Mouse (Mus musculus): ENCODE measurements around the gene Dnaja2. TPM values are rescaled to one million over a fixed set of nuclear protein-coding genes. Genes with fewer than 3 reads are reported as not detected.

Dnaja2 gene
- polyA plus RNA-seq, 1 experiment from 2014 or later, result 101 TPM

GRCm38 (mm10) chr8:85597413-85598191 is 42.5 kb upstream of the Dnaja2 start:
- H3K4me2 ChIP-seq (replicated peaks; ENCODE audit: low read depth), result no peak overlapping the region; the same call in 1 of the 2 replicates
- H3K27ac ChIP-seq (ENCODE audit: low read depth, low read length), result no peak overlapping the region
- no peaks in the 10 kb centered on the region for H3K9me3 ChIP-seq (ENCODE audit: control insufficient read depth)
- 40% methylated on average over 8 of the region's 8 CpGs for WGBS
- H3K4me3 ChIP-seq (ENCODE audit: low read depth, low read length), result no peak overlapping the region
- H3K9ac ChIP-seq (ENCODE audit: low read depth, low read length), result no peak overlapping the region
- no peaks in the 10 kb centered on the region for H3K4me1 ChIP-seq (replicated peaks; ENCODE audit: control insufficient read depth, insufficient read depth, low read length)
- peak; percentile 20; the same call in 1 of the 2 replicates for TF ChIP-seq CTCF (IDR thresholded peaks at IDR 0.05; ENCODE audit: low read depth)
- peak; percentile 70 for ATAC-seq
- no peaks in the 10 kb centered on the region for H3K36me3 ChIP-seq (ENCODE audit: control insufficient read depth, insufficient read depth)
- no peaks in the 10 kb centered on the region for H3K27me3 ChIP-seq (replicated peaks; ENCODE audit: control insufficient read depth, insufficient read depth, low read length)

- H3K27ac ChIP-seq (ENCODE audit: low read depth, low read length), result no peak overlapping the region
- H3K9ac ChIP-seq (ENCODE audit: low read depth, low read length), result no peak overlapping the region
Observed at GRCm38 (mm10) chr8:85595391-85595790, 40.2 kb upstream of the Dnaja2 start.

GRCm38 (mm10) chr8:85594983-85595382 is 39.8 kb upstream of the Dnaja2 start:
- Histone ChIP-seq H3K4me1 (replicated peaks; ENCODE audit: control insufficient read depth, insufficient read depth, low read length) (no peaks in the 10 kb centered on the region), H3K27me3 (replicated peaks; ENCODE audit: control insufficient read depth, insufficient read depth, low read length) (no peaks in the 10 kb centered on the region), H3K9me3 (ENCODE audit: control insufficient read depth) (no peaks in the 10 kb centered on the region), H3K4me3 (ENCODE audit: low read depth, low read length) (no peak overlapping the region), H3K4me2 (replicated peaks; ENCODE audit: low read depth) (no peak overlapping the region), H3K27ac (ENCODE audit: low read depth, low read length) (no peak overlapping the region), H3K9ac (ENCODE audit: low read depth, low read length) (no peak overlapping the region), H3K36me3 (ENCODE audit: control insufficient read depth, insufficient read depth) (no peaks in the 10 kb centered on the region)
- ATAC-seq, result no peak
- 36% methylated on average over 3 of the region's 3 CpGs for WGBS
- TF ChIP-seq CTCF (IDR thresholded peaks at IDR 0.05; ENCODE audit: low read depth), result no peak

More at GRCm38 (mm10) chr8:85595391-85595790, 40.2 kb upstream of the Dnaja2 start:
- 16% methylated on average over 6 of the region's 6 CpGs for WGBS
- H3K4me2 ChIP-seq (replicated peaks; ENCODE audit: low read depth), result no peak overlapping the region
- H3K36me3 ChIP-seq (ENCODE audit: control insufficient read depth, insufficient read depth), result no peaks in the 10 kb centered on the region
- no peaks in the 10 kb centered on the region for H3K9me3 ChIP-seq (ENCODE audit: control insufficient read depth)
- H3K4me1 ChIP-seq (replicated peaks; ENCODE audit: control insufficient read depth, insufficient read depth, low read length), result no peaks in the 10 kb centered on the region
- ATAC-seq, result no peak
- no peaks in the 10 kb centered on the region for H3K27me3 ChIP-seq (replicated peaks; ENCODE audit: control insufficient read depth, insufficient read depth, low read length)
- H3K4me3 ChIP-seq (ENCODE audit: low read depth, low read length), result no peak overlapping the region
- TF ChIP-seq CTCF (IDR thresholded peaks at IDR 0.05; ENCODE audit: low read depth), result no peak

- no peak for TF ChIP-seq CTCF (IDR thresholded peaks at IDR 0.05; ENCODE audit: low read depth)
- Histone ChIP-seq H3K36me3 (ENCODE audit: control insufficient read depth, insufficient read depth) (no peaks in the 10 kb centered on the region), H3K27ac (ENCODE audit: low read depth, low read length) (no peak overlapping the region), H3K9ac (ENCODE audit: low read depth, low read length) (no peak overlapping the region), H3K4me2 (replicated peaks; ENCODE audit: low read depth) (no peak overlapping the region), H3K9me3 (ENCODE audit: control insufficient read depth) (no peaks in the 10 kb centered on the region), H3K4me3 (ENCODE audit: low read depth, low read length) (no peak overlapping the region), H3K27me3 (replicated peaks; ENCODE audit: control insufficient read depth, insufficient read depth, low read length) (no peaks in the 10 kb centered on the region), H3K4me1 (replicated peaks; ENCODE audit: control insufficient read depth, insufficient read depth, low read length) (no peaks in the 10 kb centered on the region)
- whole genome bisulfite sequencing, result 44% methylated on average over 3 of the region's 3 CpGs
- peak; percentile 22; the same call in 1 of the 2 replicates for ATAC-seq
Observed at GRCm38 (mm10) chr8:85593324-85593723, 38.2 kb upstream of the Dnaja2 start.

- no peaks in the 10 kb centered on the region for H3K27me3 ChIP-seq (replicated peaks; ENCODE audit: control insufficient read depth, insufficient read depth, low read length)
- TF ChIP-seq CTCF (IDR thresholded peaks at IDR 0.05; ENCODE audit: low read depth), result no peak
- H3K9me3 ChIP-seq (ENCODE audit: control insufficient read depth), result no peaks in the 10 kb centered on the region
- H3K4me2 ChIP-seq (replicated peaks; ENCODE audit: low read depth), result no peak overlapping the region
- H3K27ac ChIP-seq (ENCODE audit: low read depth, low read length), result no peak overlapping the region
- H3K4me1 ChIP-seq (replicated peaks; ENCODE audit: control insufficient read depth, insufficient read depth, low read length), result no peaks in the 10 kb centered on the region
- H3K36me3 ChIP-seq (ENCODE audit: control insufficient read depth, insufficient read depth), result no peaks in the 10 kb centered on the region
- no peak overlapping the region for H3K9ac ChIP-seq (ENCODE audit: low read depth, low read length)
- 72% methylated on average over 1 of the region's 1 CpGs for WGBS
- ATAC-seq, result no peak
- no peak overlapping the region for H3K4me3 ChIP-seq (ENCODE audit: low read depth, low read length)
Observed at GRCm38 (mm10) chr8:85591532-85591931, 36.4 kb upstream of the Dnaja2 start.

- H3K4me1 ChIP-seq (replicated peaks; ENCODE audit: control insufficient read depth, insufficient read depth, low read length), result no peaks in the 10 kb centered on the region
- H3K27me3 ChIP-seq (replicated peaks; ENCODE audit: control insufficient read depth, insufficient read depth, low read length), result no peaks in the 10 kb centered on the region
- 0 out of 2 replicates have a peak, but pooled peaks have one; percentile 15 for ATAC-seq
- no peak overlapping the region for H3K9ac ChIP-seq (ENCODE audit: low read depth, low read length)
- no peak overlapping the region for H3K27ac ChIP-seq (ENCODE audit: low read depth, low read length)
- H3K36me3 ChIP-seq (ENCODE audit: control insufficient read depth, insufficient read depth), result no peaks in the 10 kb centered on the region
- H3K9me3 ChIP-seq (ENCODE audit: control insufficient read depth), result no peaks in the 10 kb centered on the region
- 44% methylated on average over 1 of the region's 1 CpGs for whole genome bisulfite sequencing
- no peak overlapping the region for H3K4me3 ChIP-seq (ENCODE audit: low read depth, low read length)
- no peak for TF ChIP-seq CTCF (IDR thresholded peaks at IDR 0.05; ENCODE audit: low read depth)
- no peak overlapping the region for H3K4me2 ChIP-seq (replicated peaks; ENCODE audit: low read depth)
Observed at GRCm38 (mm10) chr8:85590258-85590657, 35.1 kb upstream of the Dnaja2 start.
